Mouse (Mus musculus) cerebellum, postnatal 14 days (tissue): Measurements from ENCODE around the gene Slco2a1.

ENCODE experiments used
- DNase-seq, 2 experiments: peaks; one replicate each; pipeline ENCODE4 v3.0.0; 2021; ENCODE audit warnings: mixed read lengths in 2 of 2

Gene Slco2a1

DNA sequence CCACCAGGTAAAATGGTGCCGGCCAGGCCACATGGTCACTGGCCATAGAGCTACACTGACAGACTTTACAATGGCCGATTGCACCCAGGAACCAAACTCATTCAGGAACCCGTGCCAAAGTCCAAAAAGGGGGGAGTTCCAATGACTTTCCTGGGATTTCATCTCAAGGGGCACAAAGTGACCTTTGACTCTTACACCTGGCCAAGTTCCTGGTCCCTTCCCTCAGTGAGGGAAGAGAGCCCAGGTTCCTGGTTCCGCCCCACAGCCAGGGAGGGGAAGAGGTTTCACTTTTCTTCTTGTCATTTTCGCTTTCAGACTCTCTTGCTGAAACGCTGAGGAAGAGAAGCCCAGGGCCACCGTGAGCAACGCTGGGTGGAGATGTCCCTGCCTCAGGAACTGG lies at the start of gene Slco2a1:
Slco2a1 (plus strand) TSS at position 251 of the 400 bp plus-strand sequence.
- DNase-seq = no peak

DNA sequence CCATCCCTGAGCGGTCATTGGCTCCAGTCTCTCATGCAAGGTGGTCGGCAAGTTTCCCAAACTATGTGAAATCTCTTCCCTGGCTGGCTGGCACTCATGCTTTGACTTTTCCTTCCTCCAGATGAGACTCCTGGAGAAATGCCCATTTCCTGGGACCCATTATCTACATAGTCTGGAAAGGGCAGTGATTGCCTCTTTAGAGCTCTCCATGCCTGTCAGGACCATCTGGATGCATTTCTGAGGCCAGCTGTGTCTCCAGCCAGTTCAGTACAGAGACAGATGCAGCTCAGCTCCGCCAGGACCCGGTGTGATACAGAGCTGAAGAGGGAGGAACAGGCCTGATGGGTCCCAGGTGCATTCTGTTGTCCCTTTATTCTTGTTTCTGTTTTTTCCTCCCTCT lies 46.3 kb upstream of the Slco2a1 start:
- peak; percentile 43 to 55 for DNase-seq

DNA sequence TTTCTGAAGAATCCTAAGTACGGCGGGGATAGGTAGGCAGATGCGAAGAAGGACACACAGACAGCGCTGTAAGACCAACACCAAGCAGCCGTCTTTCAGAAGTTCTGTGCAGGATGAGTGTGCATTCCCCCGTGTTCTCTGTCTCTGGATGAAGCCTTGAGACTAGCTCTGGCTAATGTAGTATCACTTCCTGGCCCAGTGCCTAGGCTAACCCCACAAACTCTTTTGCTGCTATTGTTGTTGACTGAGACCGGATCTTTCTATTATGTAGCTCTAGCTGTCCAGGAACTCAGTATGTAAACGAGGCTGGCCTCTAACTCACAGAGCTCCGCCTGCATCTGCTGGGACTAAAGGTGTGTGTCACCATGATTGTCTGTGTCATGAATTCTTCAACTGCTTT lies 43.6 kb upstream of the Slco2a1 start:
- DNase-seq = no peak

DNA sequence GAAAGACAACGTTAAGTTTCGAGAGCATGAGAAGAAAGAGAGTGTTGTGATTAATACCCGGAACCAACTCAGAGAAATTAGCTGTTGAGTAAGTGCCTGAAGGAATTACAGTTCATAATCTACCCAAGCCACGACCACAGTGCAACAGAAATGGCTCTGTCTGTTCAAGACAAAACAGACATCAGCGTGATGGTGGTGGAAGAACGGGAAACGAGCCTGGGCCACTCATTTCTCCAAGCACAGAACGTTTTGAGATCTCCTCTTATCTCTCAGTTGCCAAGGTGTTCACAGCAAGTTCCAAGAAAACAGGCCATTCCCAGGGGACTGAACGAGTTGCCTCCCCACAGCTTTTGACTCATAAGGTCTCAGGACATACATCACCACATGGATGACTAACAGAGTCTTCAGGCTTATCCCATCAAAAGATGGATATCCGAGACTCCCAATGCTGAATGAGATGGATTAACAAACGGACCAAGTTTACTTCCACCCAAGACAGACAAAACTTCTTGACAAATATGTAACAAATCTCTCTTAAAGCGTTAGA lies 42.0 kb upstream of the Slco2a1 start:
- DNase-seq = no peak

DNA sequence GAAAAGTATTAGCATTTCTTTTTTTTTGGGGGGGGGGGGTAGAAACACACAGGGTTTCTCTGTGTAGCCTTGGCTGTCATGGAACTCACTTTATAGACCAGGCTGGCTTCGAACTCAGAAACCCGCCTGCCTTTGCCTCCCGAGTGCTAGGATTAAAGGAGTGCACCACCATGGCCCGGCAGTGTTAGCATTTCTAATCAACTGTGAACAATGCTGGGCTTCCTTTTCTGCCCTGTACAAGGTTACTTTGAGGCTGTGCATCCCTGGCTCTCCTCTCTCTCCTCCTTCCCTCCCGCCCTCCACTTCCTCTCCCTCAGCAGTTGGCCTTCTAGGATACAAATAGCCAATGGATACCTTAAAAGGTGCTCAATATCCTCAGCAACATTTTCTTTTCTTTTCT lies 39.8 kb upstream of the Slco2a1 start:
- no peak for DNase-seq

DNA sequence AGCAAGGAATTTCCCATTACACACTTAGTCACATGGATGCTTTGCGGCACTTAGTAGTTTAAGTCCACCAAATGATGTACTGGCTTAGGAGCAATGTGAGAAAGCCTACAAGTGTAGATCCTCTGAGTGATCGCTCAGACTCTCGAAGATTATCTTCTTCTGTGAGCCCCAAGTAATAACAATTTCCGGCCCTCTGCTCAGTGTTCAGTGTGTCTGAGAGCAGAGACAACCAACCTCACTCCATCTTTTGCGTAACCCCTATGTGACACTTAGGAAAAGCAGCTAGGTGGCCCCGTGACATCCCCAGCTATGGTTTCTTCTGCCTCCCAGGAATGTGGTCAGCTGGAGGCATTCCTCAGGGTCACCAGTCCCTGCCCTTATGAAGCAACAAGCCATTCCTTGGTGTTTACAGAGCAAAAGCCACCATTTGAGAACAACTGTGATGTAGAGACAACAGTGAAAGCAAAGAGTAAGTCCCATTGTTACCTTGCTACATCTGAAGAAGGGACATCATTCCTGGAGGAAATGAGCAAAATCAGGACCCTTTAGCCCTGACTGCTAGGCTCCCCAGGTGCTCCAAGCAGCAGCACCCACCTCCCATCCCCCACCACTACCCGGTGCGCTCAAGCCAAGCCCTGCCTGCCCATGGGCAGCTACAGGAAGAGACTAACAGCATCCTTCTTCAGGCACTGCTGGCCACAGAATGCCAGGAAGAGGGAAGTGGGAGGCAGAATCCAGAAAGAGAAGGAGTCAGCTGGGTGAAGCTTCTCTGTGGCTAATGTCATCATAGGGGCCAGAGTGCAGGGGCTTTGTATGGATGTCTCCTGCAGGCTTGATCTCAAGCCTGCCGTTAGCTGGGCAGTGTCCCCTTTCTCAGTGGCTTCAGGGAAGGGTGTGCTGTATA lies 37.2 kb upstream of the Slco2a1 start:
- no peak for DNase-seq

DNA sequence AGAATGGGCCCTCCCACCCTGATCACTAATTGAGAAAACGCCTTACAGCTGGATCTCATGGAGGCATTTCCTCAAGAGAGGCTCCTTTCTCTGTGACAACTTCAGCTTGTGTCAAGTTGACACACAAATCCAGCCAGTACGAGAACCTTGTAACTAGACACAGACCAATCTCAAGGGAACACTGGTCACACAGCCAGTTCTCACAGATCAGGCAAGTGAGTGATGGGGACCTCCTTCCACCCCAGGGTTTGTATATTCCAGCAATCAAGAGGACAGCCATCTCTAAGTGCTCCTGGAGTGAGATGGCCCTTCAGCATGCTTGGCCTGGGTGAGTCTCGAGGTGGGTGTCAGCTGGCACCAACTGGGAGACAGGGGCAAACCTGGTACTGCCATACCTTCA lies 32.6 kb upstream of the Slco2a1 start:
- no peak for DNase-seq

DNA sequence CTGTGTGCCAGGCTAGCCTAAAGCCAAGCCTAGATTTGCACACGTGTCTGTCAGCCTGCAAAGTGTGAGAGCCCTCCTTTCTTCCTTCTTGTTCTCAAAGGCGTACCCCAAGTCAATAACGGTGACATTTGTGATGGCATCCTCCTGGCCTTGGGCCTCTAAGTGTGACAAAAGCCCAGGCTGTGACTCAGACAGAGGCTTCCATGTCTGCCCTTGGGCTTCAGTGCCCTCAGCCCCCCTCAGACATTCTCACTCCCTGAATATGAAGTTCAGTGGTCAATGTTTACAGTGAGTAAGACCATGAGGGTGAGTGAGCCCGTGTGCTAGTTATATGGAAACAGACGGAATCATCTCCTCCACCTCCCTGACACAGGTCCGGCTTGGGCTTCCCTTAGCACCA lies 29.8 kb upstream of the Slco2a1 start:
- DNase-seq = no peak

DNA sequence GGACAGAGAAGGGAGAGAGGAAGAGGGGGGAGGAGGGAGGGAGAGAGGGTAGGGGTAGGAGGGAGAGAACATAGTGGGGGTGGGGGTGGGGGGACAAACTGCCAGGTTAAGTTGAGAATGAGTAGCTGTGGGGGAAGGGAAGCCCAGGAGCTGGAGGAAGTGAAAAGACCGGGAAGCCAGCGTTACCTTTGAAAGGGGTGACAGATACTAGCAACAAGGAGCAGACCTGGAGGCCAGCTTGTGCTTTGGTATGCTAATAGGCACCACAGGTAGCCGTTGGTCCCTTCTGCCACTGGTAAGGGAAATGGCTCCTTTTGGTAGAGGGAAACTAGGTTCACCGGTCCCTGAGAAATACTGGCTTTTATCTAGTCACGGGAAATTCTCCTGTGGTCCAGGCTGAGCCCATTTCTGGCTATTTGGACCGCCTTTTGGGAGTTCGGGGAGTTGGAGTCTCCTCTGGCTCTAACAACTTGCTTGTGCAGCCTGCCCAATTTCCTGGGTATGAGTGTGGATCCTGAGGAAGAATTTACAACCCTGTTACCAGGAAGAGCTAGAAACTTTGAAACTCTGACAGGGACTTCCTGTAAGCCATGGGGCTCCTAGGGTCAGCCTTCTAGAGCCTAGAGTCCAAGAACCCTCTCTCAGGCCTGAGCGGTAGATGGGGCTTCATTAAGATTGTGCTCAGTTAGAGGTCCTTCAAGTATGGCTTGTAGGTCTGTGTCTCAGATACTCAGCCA lies 27.0 kb upstream of the Slco2a1 start:
- DNase-seq = no peak

DNA sequence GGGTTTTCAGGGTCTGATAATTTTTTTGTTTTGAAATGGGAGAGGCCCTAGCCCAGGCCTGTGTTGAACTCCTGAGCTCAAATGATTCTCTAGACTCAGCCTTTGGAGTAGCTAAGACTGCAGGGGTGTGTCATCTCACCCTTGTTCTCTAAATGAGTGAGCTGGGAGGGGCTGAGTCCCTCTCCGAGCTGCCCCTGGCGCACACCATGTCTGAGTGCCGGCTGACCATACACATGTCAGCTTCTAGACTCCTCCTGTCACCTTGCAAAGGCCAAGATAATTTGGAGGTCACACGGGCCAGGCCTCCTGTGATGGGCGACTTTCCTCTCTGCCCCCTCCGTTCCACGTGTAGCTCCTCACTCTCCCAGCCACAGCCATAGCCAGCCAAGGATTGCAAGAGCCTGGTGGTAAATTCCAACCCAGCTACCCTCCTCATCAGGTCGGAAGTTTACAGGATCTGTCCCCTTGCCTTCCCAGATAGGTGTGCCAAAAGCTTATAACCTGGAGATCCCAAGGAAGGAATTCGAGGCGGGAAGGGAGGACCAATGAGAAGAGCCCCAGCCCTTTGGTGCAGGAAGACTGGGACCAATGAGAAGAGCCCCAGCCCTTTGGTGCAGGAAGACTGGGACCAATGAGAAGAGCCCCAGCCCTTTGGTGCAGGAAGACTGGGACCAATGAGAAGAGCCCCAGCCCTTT lies 26.3 kb upstream of the Slco2a1 start:
- DNase-seq = no peak

DNA sequence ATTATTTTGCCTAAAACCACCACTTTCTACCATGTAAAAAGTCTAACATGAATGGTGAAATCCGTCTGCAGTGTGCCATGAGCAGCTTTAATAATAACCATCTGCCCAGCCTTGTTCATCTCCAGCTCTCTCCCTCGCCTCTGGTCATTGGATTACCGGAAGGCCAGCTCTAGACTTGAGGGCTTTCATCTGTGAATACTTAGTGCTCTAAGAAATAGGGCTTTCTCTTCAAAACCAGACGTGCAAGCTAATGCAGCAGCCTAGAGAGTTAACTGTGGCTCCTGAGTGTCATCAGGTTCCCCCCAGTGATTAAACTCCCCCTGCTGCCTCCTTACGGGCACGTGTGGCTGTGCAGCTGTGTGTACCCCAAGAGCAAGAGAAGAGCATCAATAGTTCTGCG lies 25.2 kb upstream of the Slco2a1 start:
- DNase-seq = no peak

DNA sequence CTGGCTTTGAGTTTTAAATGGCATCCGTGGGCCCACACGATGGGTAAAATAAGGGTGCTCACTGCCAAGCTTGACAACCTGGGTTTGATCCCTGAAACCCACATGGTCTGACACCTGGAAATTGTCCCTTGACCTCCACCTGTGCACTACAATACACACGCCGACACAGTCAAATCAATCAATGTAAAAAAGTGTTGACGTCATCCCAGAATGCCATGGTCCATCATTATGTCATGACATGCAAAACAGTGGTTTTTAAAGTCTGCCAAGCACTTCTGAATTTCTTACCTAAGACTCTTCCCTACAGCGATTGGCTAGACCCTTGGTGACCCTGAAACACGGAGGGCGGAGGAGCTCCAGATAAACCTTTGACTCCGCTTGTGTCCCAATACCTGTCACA lies 23.9 kb upstream of the Slco2a1 start:
- no peak for DNase-seq

DNA sequence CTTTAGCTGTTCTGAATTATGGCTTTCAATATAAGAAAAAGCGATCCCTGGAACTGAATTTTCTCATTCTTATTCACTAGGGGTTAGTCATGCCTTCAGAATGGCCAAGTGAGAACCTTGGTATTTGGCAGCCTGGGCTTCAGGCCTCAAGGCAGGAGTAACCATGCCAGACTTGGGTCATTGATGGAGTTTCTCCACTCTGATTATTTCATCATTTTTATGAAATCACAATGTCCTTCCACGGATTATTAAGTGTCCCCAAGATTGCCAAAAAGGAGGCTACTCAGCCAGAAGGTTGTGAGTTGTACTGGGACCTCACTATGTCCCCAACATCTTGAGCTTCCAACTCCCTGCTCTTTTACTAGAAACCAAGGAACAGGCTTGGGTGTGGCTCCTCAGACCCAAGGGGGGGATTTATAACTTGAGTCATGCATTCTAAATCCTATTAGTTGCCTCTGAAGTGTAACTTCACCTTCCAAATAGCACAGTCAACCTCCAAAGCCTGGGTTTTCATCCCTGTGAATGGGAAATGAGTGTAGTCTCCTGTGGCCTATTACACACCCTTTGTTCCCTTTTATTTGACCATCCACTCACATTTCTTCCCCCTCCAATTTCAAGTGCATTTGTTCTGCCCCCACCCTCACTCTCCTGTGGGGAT lies 16.0 kb upstream of the Slco2a1 start:
- DNase-seq = no peak

DNA sequence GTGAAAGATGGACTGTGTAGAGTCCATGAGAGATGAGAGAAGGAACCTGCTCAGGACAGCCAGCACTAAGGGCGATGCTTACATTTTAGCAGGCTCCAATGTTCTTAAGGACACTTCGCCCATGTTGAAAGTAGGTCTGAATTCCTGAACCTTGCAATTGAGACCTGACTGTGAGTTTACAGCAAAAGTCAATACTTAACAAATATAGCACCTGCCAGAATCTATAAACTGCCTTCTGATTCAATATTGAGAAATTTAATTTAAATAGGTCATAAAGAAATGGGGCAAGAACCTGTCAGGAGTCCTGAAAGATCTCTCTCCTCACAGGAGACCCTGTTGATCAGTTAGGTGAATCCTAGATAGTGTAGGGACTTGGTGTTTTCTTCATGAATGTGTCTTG lies 12.6 kb upstream of the Slco2a1 start:
- no peak for DNase-seq

DNA sequence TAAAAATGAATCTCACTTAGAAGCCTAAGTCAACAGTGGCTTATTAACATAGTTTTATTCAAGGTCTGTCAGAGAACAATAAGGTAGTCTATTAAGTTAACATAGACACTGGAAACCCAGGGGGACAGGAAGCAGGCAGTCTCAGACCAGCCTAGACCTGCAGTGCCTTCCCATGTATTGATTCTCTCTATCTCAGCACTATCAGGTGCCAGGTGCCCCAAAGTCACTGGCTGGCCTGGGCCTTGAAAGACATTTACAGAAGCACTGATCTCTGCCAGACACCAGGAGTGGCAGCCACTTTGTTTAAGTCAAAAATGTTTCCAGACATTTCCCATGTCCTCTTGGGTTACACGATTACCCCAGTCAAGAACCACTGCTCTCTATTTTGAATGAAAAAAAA lies 11.4 kb upstream of the Slco2a1 start:
- DNase-seq = no peak

DNA sequence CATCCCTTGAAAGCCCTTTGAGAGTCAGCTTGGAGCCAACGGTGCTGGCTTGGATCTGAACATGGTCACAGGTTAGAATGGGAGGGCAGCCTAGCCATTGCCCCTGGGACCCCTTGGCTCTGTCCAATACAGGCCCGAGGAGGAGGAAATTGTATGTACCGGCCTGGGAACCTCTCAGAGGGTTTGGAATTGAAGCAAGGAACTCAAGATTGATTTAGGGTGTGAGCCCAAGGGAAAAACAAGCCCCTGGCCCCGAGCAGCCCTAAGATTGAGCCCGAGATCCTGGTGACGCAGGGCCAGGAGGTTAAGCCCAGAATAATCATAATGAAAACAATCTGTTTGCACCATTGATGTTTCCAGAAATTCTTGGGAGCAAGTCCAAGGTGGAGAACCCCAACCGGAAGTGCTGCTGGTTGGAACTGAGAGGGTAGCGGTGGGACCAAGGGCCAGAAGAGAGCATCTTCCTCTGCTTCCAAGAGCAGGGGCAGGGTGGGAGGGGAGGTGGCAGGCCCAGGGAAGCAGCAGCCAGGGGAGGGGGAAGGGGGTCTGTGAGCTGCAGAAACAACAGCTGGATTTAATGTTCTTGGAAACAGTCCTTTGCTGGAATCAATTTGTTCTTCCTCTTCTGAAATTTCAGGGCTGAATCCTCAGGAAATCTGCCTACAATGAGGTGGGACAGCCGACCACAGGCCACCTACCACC lies 10.6 kb upstream of the Slco2a1 start:
- DNase-seq = no peak

DNA sequence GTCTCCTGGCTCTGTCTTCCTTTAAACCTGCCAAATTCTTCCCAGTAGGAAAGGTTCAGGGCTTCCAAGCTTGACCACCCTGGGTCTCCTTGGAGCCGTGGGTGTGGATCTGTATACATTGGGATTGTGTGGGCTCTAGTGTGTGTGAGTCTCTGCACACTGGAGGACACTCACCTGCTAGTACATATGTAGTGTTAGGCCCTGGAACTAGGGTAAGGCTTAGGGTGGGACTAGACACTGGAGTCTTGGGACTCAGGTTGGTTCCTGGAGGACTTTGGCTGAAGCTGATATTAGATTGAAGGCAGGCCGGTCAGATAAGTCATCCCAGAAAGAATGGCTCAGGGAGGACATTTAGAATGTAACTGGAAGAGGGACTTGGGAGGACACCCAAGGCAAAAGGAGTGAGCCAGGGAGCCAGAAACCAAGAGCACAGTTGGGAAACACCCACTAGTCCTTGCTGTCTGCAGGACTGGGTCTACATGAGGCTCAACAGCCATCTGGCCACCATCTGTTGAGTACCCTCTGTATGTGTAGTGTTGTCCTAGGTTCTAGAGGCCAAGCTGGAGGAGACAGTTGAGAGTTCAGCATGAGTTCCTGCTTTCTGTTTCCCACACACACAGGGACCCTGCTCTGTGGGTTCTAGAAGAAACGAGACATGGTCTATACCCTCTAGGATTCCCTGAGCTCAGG lies 9.4 kb upstream of the Slco2a1 start:
- DNase-seq = peak in 1 of 2 experiments; percentile 11

DNA sequence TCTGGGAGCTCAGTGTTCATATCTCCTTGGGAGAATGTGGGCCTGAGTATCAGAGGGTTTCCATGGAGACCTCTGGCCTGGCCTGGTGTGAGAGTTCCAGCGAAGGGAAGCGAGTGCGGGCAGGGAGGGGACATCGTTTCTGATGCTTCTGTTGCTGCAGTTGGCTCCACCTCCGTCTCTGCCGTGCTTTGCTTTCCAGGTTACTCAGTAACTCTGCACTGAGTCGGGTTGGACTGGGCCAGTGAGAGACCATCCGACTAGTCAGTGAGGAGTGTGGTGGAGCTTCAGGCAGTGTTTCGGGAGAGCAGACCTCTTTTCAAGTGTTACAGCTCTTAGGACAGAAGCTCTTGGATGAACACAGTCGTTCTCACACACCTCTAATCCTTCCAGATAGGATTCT lies 8.6 kb upstream of the Slco2a1 start:
- no peak for DNase-seq

DNA sequence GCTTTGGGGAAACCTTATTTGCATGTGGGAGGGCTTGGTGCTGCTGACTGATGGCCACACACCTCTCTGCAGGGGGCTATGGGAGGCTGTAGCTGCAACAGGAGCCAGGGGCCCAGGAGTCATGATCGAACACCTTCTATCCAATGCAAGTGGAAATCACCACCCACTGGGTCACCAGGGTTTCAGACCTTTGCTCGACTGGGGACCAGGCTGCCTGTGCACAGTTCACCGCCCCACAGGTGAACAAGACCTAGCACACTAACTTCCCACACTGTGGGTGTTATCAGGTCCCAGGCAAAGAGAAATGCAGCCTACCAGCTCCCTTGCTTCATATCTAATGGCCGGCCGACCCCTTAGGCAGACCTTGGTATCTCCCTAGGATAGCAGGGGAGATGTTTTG lies 8.1 kb upstream of the Slco2a1 start:
- no peak for DNase-seq

DNA sequence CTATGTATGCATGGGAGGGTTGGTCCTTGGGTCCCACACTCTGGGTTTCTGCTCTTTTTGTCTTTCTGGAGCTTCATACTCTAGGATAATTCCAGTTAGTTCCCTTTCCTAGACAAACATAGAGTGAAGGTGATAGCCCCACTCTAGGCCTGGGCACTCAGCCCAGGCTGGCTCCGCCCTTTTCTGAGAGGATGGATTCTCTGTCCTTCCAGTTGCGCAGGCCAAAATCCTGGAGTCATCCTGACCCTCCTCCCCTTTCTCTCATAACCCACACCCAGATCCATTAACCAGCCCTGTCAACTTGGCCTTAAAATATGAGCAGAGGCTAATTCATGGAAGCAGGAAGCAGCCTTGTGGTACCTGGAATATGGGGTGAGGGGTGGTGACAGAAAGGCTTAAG lies 6.7 kb upstream of the Slco2a1 start:
- DNase-seq = no peak

DNA sequence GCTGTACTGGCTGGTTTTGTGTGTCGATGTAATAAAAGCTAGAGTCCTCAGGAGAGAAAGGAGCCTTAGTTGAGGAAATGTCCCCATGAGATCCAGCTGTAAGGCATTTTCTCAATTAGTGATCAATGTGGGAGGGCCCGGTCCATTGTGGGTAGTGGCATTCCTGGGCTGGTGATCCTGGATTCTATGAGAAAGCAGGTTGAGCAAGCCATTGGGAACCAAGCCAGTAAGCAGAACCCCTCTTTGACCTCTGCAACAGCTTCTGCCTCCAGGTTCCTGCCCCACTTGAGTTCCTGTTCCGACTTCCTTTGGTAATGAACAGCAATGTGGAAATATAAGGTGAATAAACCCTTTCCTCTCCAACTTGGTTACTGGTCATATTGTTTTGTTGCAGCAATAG lies 6.1 kb upstream of the Slco2a1 start:
- DNase-seq = no peak

DNA sequence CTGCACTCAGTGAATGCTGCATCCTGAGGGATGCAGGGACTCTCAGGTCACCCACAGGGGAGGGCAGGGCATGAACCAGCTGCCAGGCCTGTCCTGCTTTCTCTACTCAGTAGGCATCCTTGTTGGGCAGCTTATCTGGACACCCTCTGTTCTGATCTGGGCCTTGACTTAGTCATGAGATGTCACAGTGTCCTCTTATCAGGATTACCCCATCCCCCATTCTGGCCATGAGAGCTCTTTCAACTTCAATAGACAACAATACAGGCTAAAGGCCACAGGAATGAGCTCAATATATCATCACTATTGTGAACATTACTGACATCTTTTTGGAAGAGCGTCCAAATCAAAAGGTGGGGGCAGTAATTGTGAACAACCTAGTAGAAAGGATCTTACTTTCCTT lies 3.4 kb upstream of the Slco2a1 start:
- no peak for DNase-seq
